Mouse (Mus musculus): Measurements from ENCODE around the gene Crabp1. TPM values are rescaled to one million over a fixed set of nuclear protein-coding genes. Genes with fewer than 3 reads are reported as not detected.

Crabp1 gene
- polyA plus RNA-seq, 1 experiment: 6.5 TPM

DNA sequence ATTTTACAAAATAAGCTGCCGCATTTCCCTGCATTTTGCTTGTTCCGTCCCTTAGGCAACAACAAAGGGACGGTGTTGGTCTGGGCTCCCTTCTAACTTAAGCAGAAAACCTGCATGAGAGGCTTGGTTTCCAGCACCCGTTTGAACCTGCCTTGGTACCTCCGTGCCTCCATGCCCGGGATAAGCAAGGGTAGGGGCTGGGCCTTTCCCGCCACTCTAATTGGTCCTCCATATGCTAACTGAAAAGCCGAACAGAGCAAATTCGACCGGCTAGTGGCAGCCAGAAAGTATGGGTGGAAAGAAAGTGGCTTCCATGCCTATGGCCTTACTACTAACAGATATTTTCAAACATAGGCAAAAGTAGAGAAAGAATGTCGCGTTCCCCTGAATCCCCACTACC lies 457 bp upstream of the Crabp1 start:
- no peak overlapping the region for H3K4me3 ChIP-seq (replicated peaks; ENCODE audit: extremely low read depth, low read depth, low read length)
- TF ChIP-seq CTCF (IDR thresholded peaks at IDR 0.05; ENCODE audit: insufficient read depth, low read length): no peak
- no peak for TF ChIP-seq POLR2A (IDR thresholded peaks at IDR 0.05; ENCODE audit: borderline replicate concordance, extremely low read depth, low read depth, low read length)
- no peaks in the 10 kb centered on the region for H3K4me1 ChIP-seq (ENCODE audit: control insufficient read depth, insufficient read depth, low read length)
- no peak for DNase-seq
- WGBS: 35% methylated on average over 12 of the region's 12 CpGs

GRCm38 (mm10) chr9:54765336-54766085 lies 963 bp downstream of the Crabp1 start:
- TF ChIP-seq POLR2A (IDR thresholded peaks at IDR 0.05; ENCODE audit: borderline replicate concordance, extremely low read depth, low read depth, low read length): no peak
- no peak for TF ChIP-seq CTCF (IDR thresholded peaks at IDR 0.05; ENCODE audit: insufficient read depth, low read length)
- no peak for DNase-seq
- Histone ChIP-seq H3K4me3 (replicated peaks; ENCODE audit: extremely low read depth, low read depth, low read length) (no peak overlapping the region), H3K4me1 (ENCODE audit: control insufficient read depth, insufficient read depth, low read length) (no peaks in the 10 kb centered on the region)
- 1% methylated on average over 41 of the region's 41 CpGs for WGBS

DNA sequence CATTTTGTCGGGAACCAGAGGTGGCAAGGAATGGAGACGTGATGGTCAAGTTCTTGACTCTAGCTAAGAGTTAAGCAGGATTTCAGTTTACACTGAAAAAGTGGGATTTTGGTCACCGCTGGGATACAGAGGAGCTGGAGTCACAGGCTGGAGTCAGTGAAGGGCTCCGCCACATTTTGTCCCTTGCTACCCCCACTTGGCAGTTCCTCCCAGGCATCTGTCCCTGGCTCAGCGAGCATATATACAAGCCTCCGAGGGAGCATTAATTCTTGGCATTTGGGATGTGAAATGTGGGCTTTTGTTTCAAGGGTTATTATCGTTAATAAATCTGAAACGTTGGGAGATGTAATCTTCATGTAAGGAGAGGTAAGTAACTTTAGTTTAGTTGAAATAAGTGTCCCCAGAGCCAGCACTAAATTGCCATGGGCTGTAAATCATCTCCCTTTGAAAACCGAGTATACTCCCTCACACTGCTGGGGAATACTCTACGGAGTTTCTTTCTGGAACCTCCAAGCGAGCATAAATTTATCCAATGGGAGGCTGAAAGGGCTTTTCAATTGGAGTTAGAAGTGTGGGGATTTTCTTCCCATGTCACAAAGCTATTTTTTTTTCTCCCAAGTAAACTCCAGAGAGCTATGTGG lies 5.7 kb downstream of the Crabp1 start:
- DNase-seq: no peak
- H3K4me1 ChIP-seq (ENCODE audit: control insufficient read depth, insufficient read depth, low read length): no peaks in the 10 kb centered on the region
- TF ChIP-seq POLR2A (IDR thresholded peaks at IDR 0.05; ENCODE audit: borderline replicate concordance, extremely low read depth, low read depth, low read length): no peak
- TF ChIP-seq CTCF (IDR thresholded peaks at IDR 0.05; ENCODE audit: insufficient read depth, low read length): no peak
- H3K4me3 ChIP-seq (replicated peaks; ENCODE audit: extremely low read depth, low read depth, low read length): no peak overlapping the region
- WGBS: 66% methylated on average over 11 of the region's 11 CpGs

DNA sequence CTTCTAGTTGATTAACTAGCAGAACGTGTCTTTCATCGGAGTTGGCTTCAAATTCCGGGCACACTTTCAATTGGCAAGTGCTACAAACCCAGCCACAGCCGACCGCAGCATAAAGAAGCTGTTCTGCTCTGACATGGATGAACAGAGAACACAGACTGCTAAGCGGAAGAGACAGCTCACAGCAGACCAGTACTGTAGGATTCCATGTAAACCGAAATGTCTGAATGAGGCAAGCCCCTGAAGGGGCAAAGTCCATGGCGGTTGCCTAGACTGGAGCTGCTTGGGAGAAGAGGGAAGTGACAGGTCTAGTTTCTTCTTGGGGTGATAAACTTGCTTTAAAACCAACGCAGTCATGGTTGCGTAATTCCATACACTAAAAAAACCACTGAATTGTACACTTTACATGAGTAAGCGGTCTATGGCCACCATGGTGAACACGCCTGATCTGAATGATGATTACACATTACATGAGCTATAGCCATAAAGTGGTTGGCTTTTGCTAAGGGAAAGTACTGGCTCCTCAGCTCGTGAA lies 12.0 kb downstream of the Crabp1 start:
- DNase-seq: no peak
- H3K4me1 ChIP-seq (ENCODE audit: control insufficient read depth, insufficient read depth, low read length): no peaks in the 10 kb centered on the region
- TF ChIP-seq CTCF (IDR thresholded peaks at IDR 0.05; ENCODE audit: insufficient read depth, low read length): no peak
- no peak for TF ChIP-seq POLR2A (IDR thresholded peaks at IDR 0.05; ENCODE audit: borderline replicate concordance, extremely low read depth, low read depth, low read length)
- WGBS: 71% methylated on average over 13 of the region's 13 CpGs
- H3K4me3 ChIP-seq (replicated peaks; ENCODE audit: extremely low read depth, low read depth, low read length): no peak overlapping the region

GRCm38 (mm10) chr9:54779280-54779679 lies 14.7 kb downstream of the Crabp1 start:
- WGBS: 81% methylated on average over 8 of the region's 8 CpGs
- DNase-seq: no peak
- TF ChIP-seq POLR2A (IDR thresholded peaks at IDR 0.05; ENCODE audit: borderline replicate concordance, extremely low read depth, low read depth, low read length) (no peak), CTCF (IDR thresholded peaks at IDR 0.05; ENCODE audit: insufficient read depth, low read length) (no peak)
- Histone ChIP-seq H3K4me1 (ENCODE audit: control insufficient read depth, insufficient read depth, low read length) (no peaks in the 10 kb centered on the region), H3K4me3 (replicated peaks; ENCODE audit: extremely low read depth, low read depth, low read length) (no peak overlapping the region)

GRCm38 (mm10) chr9:54782504-54782903 lies 18.0 kb downstream of the Crabp1 start:
- no peak for DNase-seq
- Histone ChIP-seq H3K4me1 (ENCODE audit: control insufficient read depth, insufficient read depth, low read length) (no peaks in the 10 kb centered on the region), H3K4me3 (replicated peaks; ENCODE audit: extremely low read depth, low read depth, low read length) (no peak overlapping the region)
- TF ChIP-seq CTCF (IDR thresholded peaks at IDR 0.05; ENCODE audit: insufficient read depth, low read length) (no peak), POLR2A (IDR thresholded peaks at IDR 0.05; ENCODE audit: borderline replicate concordance, extremely low read depth, low read depth, low read length) (no peak)
- 60% methylated on average over 15 of the region's 15 CpGs for WGBS

- TF ChIP-seq POLR2A (IDR thresholded peaks at IDR 0.05; ENCODE audit: borderline replicate concordance, extremely low read depth, low read depth, low read length) (no peak), CTCF (IDR thresholded peaks at IDR 0.05; ENCODE audit: insufficient read depth, low read length) (no peak)
- no peak for DNase-seq
- Histone ChIP-seq H3K4me1 (ENCODE audit: control insufficient read depth, insufficient read depth, low read length) (no peaks in the 10 kb centered on the region; the same call in 1 of the 2 replicates), H3K4me3 (replicated peaks; ENCODE audit: extremely low read depth, low read depth, low read length) (no peak overlapping the region)
- 59% methylated on average over 3 of the region's 3 CpGs for WGBS
These were observed 19.5 kb downstream of the Crabp1 start for GRCm38 (mm10) chr9:54784003-54784402.

DNA sequence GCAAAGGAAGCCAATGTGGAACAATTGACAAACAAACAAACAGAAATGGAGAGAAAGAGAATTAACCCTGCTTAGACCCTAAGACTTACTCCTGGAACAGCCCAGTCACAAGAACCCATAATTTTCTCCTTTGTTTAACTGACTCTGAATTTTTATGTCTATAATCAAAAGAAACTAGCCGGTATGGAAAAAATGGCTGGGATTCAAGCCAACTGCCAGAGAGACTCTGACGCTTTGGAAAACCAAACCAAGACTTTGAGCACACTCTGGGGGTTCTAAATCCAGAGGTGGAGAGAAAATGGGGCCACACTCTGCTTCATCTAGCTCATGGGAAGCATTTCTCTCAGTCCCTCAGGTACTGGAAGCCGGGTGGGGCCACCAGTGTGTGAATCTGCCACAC lies 20.7 kb downstream of the Crabp1 start:
- no peak for DNase-seq
- 66% methylated on average over 3 of the region's 3 CpGs for WGBS
- H3K4me1 ChIP-seq (ENCODE audit: control insufficient read depth, insufficient read depth, low read length): no peaks in the 10 kb centered on the region; the same call in 1 of the 2 replicates
- no peak overlapping the region for H3K4me3 ChIP-seq (replicated peaks; ENCODE audit: extremely low read depth, low read depth, low read length)
- TF ChIP-seq POLR2A (IDR thresholded peaks at IDR 0.05; ENCODE audit: borderline replicate concordance, extremely low read depth, low read depth, low read length) (no peak), CTCF (IDR thresholded peaks at IDR 0.05; ENCODE audit: insufficient read depth, low read length) (no peak)

DNA sequence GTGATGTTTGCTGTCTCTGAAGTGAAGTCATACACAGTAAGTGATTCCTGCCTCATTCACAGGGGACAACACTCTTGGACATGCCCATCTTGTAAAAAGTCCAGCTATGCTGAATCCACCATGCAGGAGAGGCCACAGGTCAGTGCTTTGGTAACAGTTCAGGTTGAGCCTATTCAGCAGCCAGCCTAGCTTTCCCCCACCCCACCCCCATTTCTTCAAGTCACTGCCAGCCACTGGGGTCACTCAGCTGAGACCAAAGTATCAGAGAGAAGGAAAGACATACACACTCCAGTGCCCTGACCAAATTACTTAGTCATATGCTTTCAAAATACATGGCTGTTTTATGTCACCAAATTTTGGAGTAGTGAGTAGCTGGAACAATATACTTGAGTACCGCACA lies 21.5 kb downstream of the Crabp1 start:
- 81% methylated on average over 1 of the region's 1 CpGs for WGBS
- H3K4me3 ChIP-seq (replicated peaks; ENCODE audit: extremely low read depth, low read depth, low read length): no peak overlapping the region
- no peaks in the 10 kb centered on the region; the same call in 1 of the 2 replicates for H3K4me1 ChIP-seq (ENCODE audit: control insufficient read depth, insufficient read depth, low read length)
- DNase-seq: no peak
- TF ChIP-seq CTCF (IDR thresholded peaks at IDR 0.05; ENCODE audit: insufficient read depth, low read length) (no peak), POLR2A (IDR thresholded peaks at IDR 0.05; ENCODE audit: borderline replicate concordance, extremely low read depth, low read depth, low read length) (no peak)

Measured in lung, adult 2 months (tissue).